Mouse (Mus musculus): ENCODE data around the gene Igfbp7.
A peak's percentile ranks its signal among the peaks of the same experiment; 100 is the strongest.
"Not testable (repeated sequence)": the region's sequence is repeated elsewhere in the genome, so short reads cannot be mapped to it uniquely, and the experiment has no call there.

Igfbp7 gene

DNA sequence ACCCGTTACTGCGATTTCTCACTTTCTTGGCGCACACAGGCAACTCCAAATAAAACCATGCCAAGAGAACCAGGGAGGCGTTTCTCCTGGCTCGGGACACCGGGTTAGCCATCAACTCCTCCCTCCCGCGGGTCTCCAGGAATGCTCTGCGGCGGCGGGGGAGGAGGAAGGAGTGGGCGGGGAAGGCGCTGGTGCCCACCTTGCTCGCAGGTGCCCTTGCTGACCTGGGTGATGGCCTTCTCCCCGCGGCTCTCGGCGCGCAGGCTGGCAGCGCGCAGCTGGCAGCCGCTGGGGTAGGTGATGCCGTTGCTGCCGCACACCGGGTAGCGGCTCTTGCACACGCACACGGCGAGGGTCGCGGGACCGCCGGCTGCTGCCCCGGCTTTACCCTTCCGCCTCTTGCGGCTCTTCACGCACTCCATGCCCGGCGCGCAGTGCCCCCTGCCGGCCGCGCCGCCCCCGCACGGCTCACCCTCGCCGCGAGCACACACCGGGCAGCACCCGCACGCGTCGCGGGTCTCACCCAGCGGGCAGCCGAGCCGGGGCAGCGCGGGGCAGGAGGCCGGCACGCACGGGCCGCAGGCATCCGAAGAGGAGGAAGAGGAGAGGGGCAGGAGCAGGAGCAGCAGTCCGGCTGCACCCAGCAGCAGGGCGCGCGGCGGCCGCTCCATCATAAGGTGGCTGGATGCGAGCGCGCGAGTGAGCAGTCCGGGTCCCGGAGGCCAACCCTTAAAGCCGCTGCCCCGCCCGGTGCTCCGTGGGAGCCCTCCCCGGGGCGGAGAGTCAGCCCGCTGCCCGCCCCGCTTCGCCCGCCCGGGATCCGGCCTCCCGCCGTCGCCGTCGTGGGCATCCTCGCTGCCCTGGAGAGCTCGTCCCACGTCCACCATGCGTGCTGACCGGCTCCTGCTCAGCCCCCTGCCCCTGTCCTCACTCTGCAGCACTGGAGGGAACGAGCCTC, at the start of gene Igfbp7:
Gene Igfbp7, minus strand, starts transcription at position 701 of the 958 bp plus-strand sequence.
- DNase-seq (ENCODE audit: low read depth, low spot score): peak; percentile 49

DNA sequence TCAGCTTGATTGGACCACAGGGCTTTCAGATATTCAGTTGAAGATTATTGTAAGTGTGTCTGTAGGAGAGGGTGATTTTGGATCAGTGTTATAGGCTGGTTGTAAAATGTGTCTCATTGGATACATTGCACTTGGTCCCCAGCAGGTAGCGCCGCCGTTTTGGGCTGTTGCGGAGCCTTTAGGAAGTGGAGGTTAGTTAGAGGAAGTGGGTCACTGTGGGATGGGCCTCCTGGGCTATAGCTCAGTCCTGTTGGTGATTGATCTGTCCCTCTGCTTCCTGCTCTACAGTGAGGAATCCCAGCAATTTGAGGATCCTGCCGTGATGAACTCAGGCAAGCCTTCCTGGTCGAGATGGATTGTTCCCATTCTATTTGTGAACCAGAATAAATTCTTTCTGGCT, 44.3 kb upstream of the Igfbp7 start:
- DNase-seq (ENCODE audit: low read depth, low spot score): no peak

DNA sequence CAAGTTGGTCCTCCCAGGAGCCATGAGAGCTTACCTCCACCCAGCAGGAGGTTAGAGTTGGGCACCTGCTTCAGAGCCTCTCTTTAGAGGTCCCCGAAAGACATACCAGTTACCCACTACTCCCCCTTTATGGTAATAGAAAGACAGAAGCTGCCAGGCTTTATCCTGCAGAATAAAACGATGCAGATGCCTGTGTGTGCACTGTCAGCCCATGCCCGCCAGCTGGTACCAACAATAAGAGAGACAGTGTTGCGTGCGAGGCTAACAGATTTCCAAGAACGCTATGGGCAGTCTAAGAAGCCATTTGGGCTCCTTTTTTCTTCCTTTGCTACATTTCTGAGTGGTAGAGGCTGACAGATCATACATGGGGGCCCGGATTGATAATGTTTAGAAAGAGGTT, 41.7 kb upstream of the Igfbp7 start:
- no peak for DNase-seq (ENCODE audit: low read depth, low spot score)

DNA sequence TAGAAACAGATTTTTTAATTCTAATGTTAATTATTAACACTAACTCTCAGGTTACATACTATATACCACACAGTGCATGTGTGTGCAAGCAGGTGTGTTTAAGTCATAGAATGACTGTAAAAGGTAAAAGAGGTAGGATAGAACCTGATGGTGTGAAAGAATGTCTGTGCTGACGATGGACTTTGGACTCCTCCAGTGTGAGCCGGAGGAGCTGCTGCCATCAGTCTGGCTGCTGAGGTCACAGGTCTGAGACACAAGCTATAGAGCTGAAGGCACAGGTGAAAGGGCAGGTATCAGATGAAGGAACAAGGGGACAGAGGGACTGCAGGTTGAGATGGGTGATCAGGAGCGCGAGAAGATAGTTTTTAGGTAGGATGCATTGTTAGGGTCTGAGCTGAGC, 37.6 kb upstream of the Igfbp7 start:
- DNase-seq (ENCODE audit: low read depth, low spot score): no peak

DNA sequence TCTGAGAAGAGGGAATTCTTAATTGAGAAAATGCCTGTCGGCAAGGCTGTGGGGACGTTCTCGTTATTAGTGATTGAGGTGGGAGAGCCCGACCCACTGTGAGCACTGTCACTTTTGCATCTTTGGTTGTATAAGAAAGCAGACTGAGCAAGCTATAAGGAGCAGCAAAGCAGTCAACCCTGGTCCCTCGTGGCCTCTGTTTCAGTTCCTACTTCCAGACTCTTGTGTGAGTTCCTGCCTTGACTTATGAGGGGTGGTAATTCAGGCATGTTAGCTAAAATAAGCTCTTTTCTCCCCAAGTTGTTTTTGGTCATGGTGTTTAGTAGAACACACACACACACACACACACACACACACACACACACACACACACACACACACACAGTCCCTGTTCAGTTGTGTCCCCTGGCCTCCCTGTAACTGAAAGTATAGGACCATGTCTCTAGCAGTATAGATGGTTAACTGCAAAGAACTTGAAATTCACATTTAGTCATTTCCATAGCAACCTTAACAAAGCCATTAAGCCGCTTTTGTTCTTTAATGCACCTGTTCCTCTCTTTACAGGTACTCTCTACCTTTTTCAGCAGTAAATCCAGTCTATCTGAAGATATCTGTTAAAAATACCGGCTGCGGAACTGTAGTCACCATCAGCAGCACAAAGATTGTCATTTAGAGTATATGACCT, 36.2 kb upstream of the Igfbp7 start:
- DNase-seq (ENCODE audit: low read depth, low spot score): no peak

DNA sequence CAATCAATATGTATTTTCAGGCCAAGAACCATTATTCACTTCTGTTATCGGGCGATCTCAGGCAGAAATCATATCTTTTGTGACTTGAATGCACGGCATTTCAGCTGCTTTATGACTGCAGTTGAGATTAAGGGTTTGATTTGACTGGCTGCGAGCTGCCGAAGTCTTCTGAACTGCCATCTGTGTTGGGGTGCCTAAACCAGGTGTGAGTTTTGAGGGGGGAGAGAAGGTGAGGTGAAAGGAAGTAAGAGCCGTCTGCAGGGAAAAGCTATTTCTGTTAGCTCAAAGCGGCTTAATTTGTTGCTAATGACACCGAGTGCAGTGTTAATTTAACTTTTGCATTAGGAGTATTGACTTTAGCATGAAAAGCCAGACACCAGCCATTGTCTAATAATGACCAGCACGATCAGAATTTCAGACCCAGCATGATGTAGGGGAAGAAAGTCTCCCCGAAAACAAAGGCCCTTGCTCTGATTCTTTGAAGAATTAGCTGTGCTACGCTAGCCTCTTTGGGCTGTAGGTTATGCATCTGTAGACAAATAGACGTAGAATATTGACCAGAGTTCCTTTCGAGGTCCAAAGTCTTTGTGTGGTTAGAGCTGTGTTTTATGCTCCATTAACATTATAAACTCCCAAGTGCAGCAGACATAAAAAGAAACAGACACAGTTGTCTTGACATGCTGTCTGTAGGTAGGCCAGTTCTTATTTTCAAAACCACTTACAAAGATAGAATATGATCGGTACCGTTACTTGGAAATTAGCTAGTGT, 35.2 kb upstream of the Igfbp7 start:
- DNase-seq (ENCODE audit: low read depth, low spot score): no peak

DNA sequence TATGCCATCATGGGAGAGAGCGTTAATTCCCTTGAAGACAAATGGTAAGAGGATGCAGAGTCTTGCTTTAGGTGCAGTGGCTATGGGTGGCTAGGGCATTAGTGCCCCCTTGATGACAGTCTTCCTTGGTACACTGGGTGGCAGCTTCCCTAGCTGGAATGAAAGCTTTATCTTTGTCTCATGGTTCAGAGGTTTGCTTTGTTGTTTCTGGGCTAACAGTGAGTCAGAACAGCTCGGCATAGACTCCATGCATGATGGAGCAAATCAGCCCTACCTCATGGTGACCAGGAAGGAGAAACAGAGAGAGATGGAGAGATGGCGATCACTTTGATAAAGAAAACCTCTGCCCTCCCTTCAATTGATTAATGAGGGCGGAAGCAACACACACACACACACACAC, 28.5 kb upstream of the Igfbp7 start:
- DNase-seq (ENCODE audit: low read depth, low spot score): no peak

DNA sequence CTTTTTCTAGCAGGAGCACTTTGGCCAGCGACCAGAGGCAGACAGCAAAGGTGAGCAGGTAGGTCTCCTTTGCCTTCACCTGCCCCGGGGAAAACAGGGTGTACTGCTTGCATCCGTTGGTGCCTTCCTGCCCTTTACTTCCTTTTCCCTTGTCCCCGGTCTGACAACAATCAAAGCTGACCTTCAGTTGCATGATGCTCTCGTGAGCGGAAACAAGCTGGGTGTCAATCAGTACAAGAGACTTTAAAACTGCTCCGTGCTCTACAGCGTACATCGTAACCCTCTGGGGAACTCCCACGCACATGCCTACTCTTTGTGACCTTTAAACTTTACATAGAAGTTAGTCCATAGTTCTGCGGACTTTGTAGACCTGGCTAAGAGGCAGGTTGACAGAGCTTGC, 26.2 kb upstream of the Igfbp7 start:
- DNase-seq (ENCODE audit: low read depth, low spot score): no peak

DNA sequence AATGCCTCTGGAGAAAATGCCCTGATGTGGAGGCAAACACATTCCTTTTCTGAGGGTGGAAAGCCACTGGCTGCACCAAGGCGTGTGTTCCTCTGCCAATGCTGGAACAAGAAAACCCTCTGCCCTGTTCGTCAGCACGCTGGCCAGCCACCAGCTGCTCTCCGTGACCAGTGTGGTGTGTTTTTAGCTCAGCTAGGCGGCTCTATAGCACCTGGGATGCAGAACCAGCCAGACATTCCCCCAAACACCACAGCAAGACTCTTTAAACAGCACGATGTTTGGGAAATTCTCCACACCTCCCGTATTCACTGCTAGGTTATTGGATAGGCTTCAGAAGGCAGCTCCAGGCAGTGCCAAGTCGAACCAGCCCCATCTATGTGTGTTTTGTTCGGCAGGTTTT, 25.7 kb upstream of the Igfbp7 start:
- no peak for DNase-seq (ENCODE audit: low read depth, low spot score)

DNA sequence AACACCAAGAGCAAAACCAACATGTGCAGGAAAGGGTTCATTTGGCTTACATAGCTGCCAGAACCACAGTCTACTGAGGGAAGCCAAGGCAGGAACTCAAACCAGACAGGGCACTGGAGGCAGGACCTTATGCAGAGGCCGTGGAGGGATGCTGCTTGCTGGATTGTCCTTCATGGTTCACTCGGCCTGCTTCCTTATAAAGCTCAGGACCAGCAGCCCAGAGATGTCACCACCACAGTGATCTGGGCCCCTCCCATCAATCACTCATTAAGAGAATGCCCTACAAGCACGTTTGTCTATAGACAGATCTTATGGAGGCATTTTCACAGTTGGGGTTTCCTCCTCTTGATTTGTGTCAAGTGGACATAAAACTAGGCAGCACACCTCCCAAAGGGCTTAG, 25.3 kb upstream of the Igfbp7 start:
- no peak for DNase-seq (ENCODE audit: low read depth, low spot score)

DNA sequence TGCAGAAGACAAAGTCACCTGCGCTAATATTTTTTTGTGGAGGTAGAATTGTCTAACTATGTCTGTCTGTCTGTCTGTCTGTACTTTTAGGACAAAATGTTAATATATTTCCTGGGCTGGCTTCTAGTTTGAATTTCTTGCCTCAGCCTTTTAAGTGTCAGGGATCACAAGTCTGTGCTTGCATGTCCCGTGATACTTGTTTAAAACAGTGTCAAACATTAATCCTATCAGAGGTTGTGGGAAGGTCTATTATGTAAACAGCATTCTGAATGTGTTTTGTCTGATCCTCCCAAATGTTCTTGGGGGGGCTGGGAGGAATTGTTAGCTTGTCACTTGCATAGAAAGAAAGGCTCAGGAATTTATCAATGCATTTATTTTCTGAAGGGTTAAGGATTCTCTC, 24.6 kb upstream of the Igfbp7 start:
- no peak for DNase-seq (ENCODE audit: low read depth, low spot score)

DNA sequence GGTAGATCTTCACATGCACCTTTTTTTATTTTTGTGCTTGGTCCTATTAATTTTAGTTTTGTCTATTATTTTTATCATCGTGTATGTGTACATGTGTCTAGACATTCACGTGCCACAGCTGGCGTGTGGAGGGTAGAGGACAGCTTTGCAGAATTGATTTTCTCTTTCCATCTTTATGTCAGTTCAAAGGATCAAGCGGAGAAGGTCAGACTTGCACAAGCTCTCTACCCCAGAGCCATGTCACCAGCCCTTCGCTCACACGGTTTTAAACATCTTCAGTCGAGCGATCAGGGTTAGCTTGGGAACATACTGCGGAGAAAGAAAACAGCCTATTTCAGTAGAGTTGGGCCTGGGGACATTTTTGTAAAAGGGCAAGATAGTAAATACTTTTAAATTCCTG, 23.2 kb upstream of the Igfbp7 start:
- no peak for DNase-seq (ENCODE audit: low read depth, low spot score)

DNA sequence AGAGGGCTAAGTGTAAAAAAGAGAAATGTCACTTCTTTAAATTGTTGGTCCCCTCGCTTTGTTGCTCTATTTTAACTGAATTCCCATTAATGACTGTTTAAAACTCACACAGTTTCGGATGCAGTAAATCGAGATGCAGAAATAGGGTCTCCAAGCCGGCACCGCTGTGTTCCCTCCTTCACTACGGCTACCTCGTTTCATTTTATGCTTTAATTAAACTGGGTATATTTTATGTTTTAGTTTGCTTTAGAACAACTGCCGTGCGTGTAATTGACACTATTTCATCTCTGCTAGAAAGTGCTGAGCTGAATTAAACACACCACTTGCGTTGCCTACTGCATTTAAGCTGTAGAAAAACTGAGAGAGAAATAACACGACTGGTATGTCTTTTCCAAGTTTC, 22.6 kb upstream of the Igfbp7 start:
- no peak for DNase-seq (ENCODE audit: low read depth, low spot score)

DNA sequence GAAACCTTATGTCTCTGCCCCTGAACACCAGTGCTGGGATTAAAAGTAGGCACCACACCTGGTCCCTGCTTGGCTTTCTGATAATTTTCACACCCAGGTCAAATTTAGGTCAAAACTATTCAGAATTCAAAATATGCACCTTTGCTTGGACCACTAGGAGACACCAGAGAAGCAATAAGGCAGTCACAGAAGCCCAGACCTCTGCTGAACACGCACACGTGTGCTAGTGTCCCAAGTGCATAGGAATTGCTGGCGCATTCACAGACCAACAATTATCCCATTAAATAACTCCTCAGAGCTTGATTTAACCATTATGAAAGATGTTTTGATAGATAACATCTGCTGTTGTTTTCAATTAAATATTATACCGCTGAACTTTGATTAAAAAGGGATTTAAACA, 22.2 kb upstream of the Igfbp7 start:
- no peak for DNase-seq (ENCODE audit: low read depth, low spot score)

DNA sequence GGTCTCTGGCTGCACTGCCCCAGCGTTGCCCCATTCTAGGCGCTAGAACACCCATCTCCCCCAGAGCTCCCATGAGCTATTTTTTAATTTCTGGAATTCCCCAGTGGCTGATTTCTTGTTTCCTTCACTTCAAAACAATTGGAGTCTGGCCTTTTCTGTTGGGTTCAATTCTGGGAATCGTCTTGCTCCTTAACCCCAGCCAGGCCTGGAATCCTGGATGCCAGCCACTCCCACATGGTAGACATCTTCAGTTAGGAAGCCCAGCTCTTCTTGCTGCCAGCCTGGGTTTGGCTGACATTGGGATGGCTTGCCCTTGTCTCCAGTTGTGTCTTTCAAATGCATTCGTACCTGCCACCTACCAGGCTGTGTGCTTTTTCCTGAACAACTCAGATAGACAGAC, 20.7 kb upstream of the Igfbp7 start:
- no peak for DNase-seq (ENCODE audit: low read depth, low spot score)

DNA sequence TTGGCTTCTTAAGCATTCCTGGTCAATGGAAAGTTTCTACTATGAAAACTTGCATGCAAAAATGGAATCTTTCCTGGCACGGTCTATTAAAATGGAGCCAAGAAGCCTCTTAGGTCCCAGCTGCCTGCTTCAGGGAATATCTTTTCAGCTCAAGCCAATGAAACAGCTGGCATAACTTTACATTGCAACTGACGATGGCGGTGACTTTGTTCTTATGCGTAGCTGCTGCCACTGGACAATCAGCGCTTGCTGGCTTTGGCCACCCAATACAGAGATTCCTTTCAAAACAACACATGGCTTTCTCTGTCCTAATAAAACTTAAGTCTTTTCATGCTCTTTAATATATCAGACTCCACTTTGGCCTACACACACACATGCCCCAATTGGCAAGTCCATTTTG, 20.1 kb upstream of the Igfbp7 start:
- DNase-seq (ENCODE audit: low read depth, low spot score): no peak

DNA sequence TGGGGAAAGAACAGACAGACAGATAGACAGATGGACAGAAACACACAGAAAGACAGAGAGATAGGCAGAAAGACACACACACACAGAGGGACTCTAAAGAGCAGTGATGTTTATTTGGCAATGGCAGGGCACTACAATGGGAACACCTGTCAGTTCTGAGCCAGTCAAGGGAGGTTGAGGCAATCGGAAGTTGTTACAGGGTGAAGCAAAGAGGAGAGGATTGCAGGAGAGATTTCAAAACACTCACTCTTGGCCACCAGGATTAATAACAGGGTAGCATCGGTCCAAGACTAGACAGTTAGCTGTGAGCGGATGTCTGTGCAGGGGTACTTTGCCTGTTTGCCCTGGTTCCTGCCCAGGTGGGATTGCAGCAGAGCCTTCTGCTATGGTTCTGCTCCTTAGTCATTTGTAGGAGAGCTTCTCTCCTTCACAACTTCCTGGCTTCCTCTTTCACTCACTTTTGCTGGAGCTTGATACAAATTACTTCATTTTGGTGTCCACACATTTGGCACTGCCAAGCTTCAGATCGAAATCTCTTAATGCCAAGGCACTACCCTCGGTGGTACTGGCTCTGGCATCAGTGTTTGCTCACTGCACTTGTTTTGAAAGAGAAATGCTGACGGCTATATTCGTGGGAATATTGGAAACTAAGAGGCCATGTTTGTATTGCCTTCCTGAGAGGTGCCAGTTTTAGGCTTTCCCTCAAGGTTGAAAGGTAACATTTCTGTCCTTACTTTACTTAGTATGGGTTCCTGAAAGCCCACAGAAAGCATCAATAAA, 18.1 kb upstream of the Igfbp7 start:
- no peak for DNase-seq (ENCODE audit: low read depth, low spot score)

DNA sequence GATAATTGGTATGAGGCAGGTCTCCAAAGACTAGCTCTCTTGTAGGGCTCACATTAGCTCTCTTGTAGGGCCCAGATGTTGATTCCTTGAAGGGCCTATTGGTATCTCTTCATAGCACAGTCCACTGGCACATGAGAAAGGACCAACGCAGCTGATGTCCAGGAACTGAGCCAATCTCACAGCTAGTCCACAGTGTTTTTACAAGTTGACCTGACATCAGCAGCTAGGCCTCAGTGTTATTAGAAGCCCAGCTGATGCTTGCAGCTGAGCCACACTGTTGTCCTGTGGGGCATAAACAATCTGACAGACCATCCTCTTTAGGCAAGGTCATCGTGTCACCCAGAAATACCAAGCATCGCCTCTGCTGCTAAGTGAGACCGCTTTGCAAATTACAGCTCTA, 11.7 kb upstream of the Igfbp7 start:
- not testable (repeated sequence) for DNase-seq (ENCODE audit: low read depth, low spot score)

DNA sequence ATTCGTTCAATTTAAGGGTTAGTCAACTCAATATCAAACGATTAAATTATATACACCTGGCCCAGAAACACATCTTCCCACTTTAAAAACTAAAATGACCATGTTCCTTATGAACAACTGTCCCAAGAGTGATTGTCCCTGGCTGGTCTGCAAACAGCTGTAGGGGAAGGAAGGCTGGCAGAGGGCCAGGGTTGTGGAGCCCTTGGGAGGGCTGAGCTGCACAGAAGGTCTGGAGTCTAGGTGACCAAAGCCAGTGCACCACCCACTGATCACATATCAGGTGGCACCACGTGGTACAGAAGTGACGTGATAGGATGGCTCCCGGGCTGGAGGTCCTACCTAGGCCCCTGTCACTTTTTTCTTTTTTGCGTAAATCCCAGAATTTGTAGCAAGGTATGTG, 8.2 kb upstream of the Igfbp7 start:
- no peak for DNase-seq (ENCODE audit: low read depth, low spot score)

DNA sequence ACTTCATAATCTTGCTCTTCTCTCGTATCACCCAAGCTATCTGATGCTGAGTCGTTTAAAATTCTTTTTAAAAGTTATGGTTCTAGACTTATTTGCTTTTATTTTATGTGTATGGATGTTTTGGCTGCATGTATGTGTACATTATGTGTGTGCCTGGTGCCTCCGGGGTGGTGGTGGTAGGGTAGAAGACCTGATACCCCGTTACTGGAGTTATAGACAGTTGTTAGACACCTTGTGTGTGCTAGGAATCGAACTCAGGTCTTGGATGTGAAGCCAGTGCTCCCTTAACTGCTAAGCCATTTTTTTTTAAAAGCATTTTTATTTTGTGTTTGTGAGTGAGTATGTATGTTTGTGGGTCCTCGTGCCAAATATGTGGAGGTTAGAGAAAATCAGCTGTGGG, 689 bp upstream of the Igfbp7 start:
- DNase-seq (ENCODE audit: low read depth, low spot score): no peak

DNA sequence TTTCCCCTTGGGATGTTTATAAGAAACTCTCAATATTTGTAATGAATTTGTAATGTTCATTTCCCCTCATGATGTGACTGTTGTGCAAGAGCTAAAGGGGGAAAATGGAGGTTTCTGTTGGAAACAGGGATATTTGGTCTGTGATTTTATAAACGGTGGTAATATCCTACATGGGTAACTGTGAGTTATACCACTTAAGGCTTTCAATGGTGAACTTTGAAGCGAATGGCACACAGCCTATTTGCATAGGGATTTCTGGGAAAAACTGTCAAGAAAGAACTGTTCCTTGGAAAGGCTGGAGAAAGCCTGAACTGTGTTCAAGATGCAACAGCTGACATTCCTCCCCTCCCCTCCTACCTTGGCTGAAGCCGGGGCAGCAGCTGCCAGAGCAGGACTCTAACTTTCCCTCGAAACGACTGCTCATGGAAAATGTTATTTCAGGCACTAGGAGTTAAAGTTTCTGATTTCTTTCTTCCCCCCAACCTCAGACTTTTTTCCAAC, 1.4 kb downstream of the Igfbp7 start:
- no peak for DNase-seq (ENCODE audit: low read depth, low spot score)
